ENCODE assay signal across 15 mouse cellular contexts in the genomic region with DNA sequence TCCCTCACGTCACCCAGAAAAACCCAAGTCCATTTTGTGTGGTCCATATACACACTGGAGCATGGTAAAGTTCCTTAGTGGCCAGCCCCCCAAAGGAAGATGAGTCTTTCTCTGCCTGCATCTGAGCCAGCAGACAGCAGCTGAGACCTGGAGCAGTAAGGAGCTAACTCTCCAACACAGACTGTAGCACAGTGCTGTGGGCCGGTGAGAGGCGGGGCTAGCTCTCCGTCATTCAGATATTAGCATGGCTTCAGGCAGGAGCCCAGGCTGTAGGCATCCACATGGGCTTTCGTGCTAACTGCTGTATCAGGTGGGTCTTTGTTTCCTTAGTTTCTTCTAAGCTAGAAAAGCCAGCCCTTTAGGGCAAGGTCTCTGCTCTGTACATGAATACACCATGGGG. TPM values are rescaled to one million over a fixed set of nuclear protein-coding genes. Genes with fewer than 3 reads are reported as not detected.
DNase-seq lines count a peak whose midpoint lies in the region; ATAC-seq and TF ChIP-seq lines count a peak whose summit lies in the region.
"Had no signal": no experiment of that assay in that cellular context is flagged by ENCODE, and none has a peak within 500 bp of the region (broad histone marks: within the 10 kb centered on the region; RNA-seq: fewer than 3 reads in every experiment).

No protein-coding gene starts in this region.

- H3K27me3 ChIP-seq in kidney, embryonic 15.5 days, result no peaks in the 10 kb centered on the region
- no peaks in the 10 kb centered on the region for H3K27me3 ChIP-seq in kidney, adult 2 months (replicated peaks; ENCODE audit: control insufficient read depth, insufficient read depth, low read length)
- H3K27me3 ChIP-seq in hindbrain, embryonic 11.5 days (ENCODE audit: control insufficient read depth, insufficient read depth, low read length), result no peaks in the 10 kb centered on the region
- H3K27me3 ChIP-seq in midbrain, embryonic 13.5 days, result no peaks in the 10 kb centered on the region
- H3K27me3 ChIP-seq: limb, embryonic 15.5 days had no signal

- TF ChIP-seq CTCF in kidney, adult 2 months (conservative IDR thresholded peaks at IDR 0.05; ENCODE audit: insufficient read depth, insufficient read length, low read depth, low read length), result no peak

- no peaks in the 10 kb centered on the region for H3K4me1 ChIP-seq in kidney, embryonic 15.5 days
- H3K4me1 ChIP-seq in kidney, adult 2 months (ENCODE audit: control insufficient read depth, insufficient read depth, low read length), result no peaks in the 10 kb centered on the region
- no peaks in the 10 kb centered on the region for H3K4me1 ChIP-seq in hindbrain, embryonic 11.5 days (replicated peaks; ENCODE audit: control insufficient read depth, insufficient read depth, low read length)
- no peaks in the 10 kb centered on the region for H3K4me1 ChIP-seq in midbrain, embryonic 13.5 days (replicated peaks)

- 57% methylated on average over 5 of the region's 5 CpGs for WGBS in kidney, embryonic 15.5 days
- 66% methylated on average over 5 of the region's 5 CpGs for WGBS in kidney, adult 2 months
- 45% methylated on average over 5 of the region's 5 CpGs for WGBS in hindbrain, embryonic 11.5 days
- 46% methylated on average over 5 of the region's 5 CpGs for WGBS in midbrain, embryonic 13.5 days

- no peak overlapping the region for H3K9ac ChIP-seq in kidney, embryonic 15.5 days
- no peak overlapping the region for H3K9ac ChIP-seq in hindbrain, embryonic 11.5 days (ENCODE audit: low read depth, low read length)
- no peak overlapping the region for H3K9ac ChIP-seq in midbrain, embryonic 13.5 days (replicated peaks)
- H3K9ac ChIP-seq: limb, embryonic 15.5 days had no signal

- no peak overlapping the region for H3K4me2 ChIP-seq in kidney, embryonic 15.5 days
- no peak overlapping the region for H3K4me2 ChIP-seq in hindbrain, embryonic 11.5 days (replicated peaks; ENCODE audit: low read depth, low read length)
- H3K4me2 ChIP-seq in midbrain, embryonic 13.5 days (replicated peaks), result no peak overlapping the region
- H3K4me2 ChIP-seq: limb, embryonic 15.5 days had no signal

- H3K9me3 ChIP-seq in kidney, embryonic 15.5 days (replicated peaks), result no peaks in the 10 kb centered on the region
- H3K9me3 ChIP-seq in hindbrain, embryonic 11.5 days (ENCODE audit: control insufficient read depth, low read length), result no peaks in the 10 kb centered on the region
- no peaks in the 10 kb centered on the region for H3K9me3 ChIP-seq in midbrain, embryonic 13.5 days
- H3K9me3 ChIP-seq: limb, embryonic 15.5 days had no signal

- TF ChIP-seq POLR2A in kidney, adult 2 months (IDR thresholded peaks at IDR 0.05; ENCODE audit: low read depth, low read length), result no peak

- no peak overlapping the region for H3K27ac ChIP-seq in kidney, embryonic 15.5 days
- no peak overlapping the region for H3K27ac ChIP-seq in kidney, adult 2 months (ENCODE audit: insufficient read depth, low read depth, low read length)
- no peak overlapping the region for H3K27ac ChIP-seq in hindbrain, embryonic 11.5 days (ENCODE audit: low read depth, low read length)
- H3K27ac ChIP-seq in midbrain, embryonic 13.5 days, result no peak overlapping the region
- H3K27ac ChIP-seq: limb, embryonic 15.5 days had no signal

- H3K36me3 ChIP-seq in kidney, embryonic 15.5 days, result no peaks in the 10 kb centered on the region
- H3K36me3 ChIP-seq in kidney, adult 2 months (ENCODE audit: control insufficient read depth, insufficient read depth, low read length), result no peaks in the 10 kb centered on the region
- H3K36me3 ChIP-seq in hindbrain, embryonic 11.5 days (ENCODE audit: control insufficient read depth, insufficient read depth, low read length), result no peaks in the 10 kb centered on the region
- no peaks in the 10 kb centered on the region for H3K36me3 ChIP-seq in midbrain, embryonic 13.5 days
- H3K36me3 ChIP-seq: limb, embryonic 15.5 days had no signal

- DNase-seq in kidney, adult 2 months, result no peak
- peak; percentile 50 for DNase-seq in embryo, embryonic 10 days (ENCODE audit: low spot score)
- DNase-seq in hindbrain, embryonic 11.5 days (ENCODE audit: low spot score), result peak; percentile 36
- DNase-seq in layer of hippocampus, adult 9-10 months (ENCODE audit: low spot score), result no peak
- DNase-seq in urinary bladder, postnatal 10 days (ENCODE audit: low spot score), result no peak
- no peak for DNase-seq in gastrocnemius, adult 18-20 months (ENCODE audit: low spot score)
- DNase-seq: heart, postnatal 36 days; thymus, postnatal 36 days had no signal

- 0 out of 2 replicates have a peak, but pooled peaks have one; percentile 40 for ATAC-seq in kidney, embryonic 15.5 days (replicated peaks; ENCODE audit: low FRiP score)
- peak; percentile 61; the same call in 1 of the 2 replicates for ATAC-seq in hindbrain, embryonic 11.5 days (ENCODE audit: low FRiP score)
- ATAC-seq in midbrain, embryonic 13.5 days, result peak; percentile 86
- ATAC-seq: lung, postnatal 0 days had no signal

- H3K4me3 ChIP-seq in kidney, embryonic 15.5 days (replicated peaks), result no peak overlapping the region
- no peak overlapping the region for H3K4me3 ChIP-seq in kidney, adult 2 months (ENCODE audit: insufficient read depth, low read depth, low read length)
- H3K4me3 ChIP-seq in hindbrain, embryonic 11.5 days (ENCODE audit: low read depth, low read length), result no peak overlapping the region
- H3K4me3 ChIP-seq in midbrain, embryonic 13.5 days (replicated peaks), result no peak overlapping the region
- H3K4me3 ChIP-seq: limb, embryonic 15.5 days had no signal

RNA-seq across cellular contexts. Expression of gene Myrfl, which starts 6.1 kb away (rescaled TPM):
- 0.16 and 0.23 TPM in 2 replicates for polyA plus RNA-seq in kidney, embryonic 15.5 days (2015; fragmentation: Nextera tagmentation; extraction: Ambion mirVana)
- 0.02 and 0.04 TPM in 2 replicates for polyA plus RNA-seq in kidney, adult 2 months (2012; rRNA removed)
- 0.17 and 0.20 TPM in 2 replicates for polyA plus RNA-seq in hindbrain, embryonic 11.5 days (2014; fragmentation: Nextera tagmentation; extraction: Ambion mirVana)
- polyA plus RNA-seq in midbrain, embryonic 13.5 days (2015; fragmentation: Nextera tagmentation; extraction: Ambion mirVana), result 0.12 TPM in 1 of 2 replicates, not detected in the other
- total RNA-seq in gastrocnemius, adult 18-20 months (2021), result under 1 TPM in 1 of 2 experiments, not detected in 1; 0.09 TPM
- total RNA-seq: common myeloid progenitor, adult 5-6 weeks; granulocyte monocyte progenitor cell, adult 5-6 weeks had no signal
- polyA plus RNA-seq: C2C12; lung, postnatal 0 days had no signal

RNA-seq across cellular contexts. Expression of gene Rab3ip, which starts 60.0 kb away (rescaled TPM):
- polyA plus RNA-seq in kidney, embryonic 15.5 days (2015; fragmentation: Nextera tagmentation; extraction: Ambion mirVana), result 114 and 121 TPM in 2 replicates
- polyA plus RNA-seq in kidney, adult 2 months (2012; rRNA removed), result 641 and 892 TPM in 2 replicates
- polyA plus RNA-seq in hindbrain, embryonic 11.5 days (2014; fragmentation: Nextera tagmentation; extraction: Ambion mirVana), result 43.7 and 48.9 TPM in 2 replicates
- polyA plus RNA-seq in midbrain, embryonic 13.5 days (2015; fragmentation: Nextera tagmentation; extraction: Ambion mirVana), result 43.9 and 44.2 TPM in 2 replicates
- total RNA-seq in gastrocnemius, adult 18-20 months (2021), result 10 to 100 TPM; 29.9 to 33.8 TPM

Comparison
In these comparisons a context has a peak if more than half of its experiments do, and no peak if none do; other contexts are left out.
1. DNase-seq: peak in embryo, embryonic 10 days (single experiment) and hindbrain, embryonic 11.5 days (single experiment); none in kidney, adult 2 months (single experiment), layer of hippocampus, adult 9-10 months (single experiment), urinary bladder, postnatal 10 days (single experiment) and gastrocnemius, adult 18-20 months (single experiment).
2. Peak in every context shown above with its lines, with median percentiles within 50 percentile points of each other: ATAC-seq.